Mouse (Mus musculus) frontal cortex, postnatal 36 days (tissue): Measurements from ENCODE around the gene Dcst1.

ENCODE experiments used
- DNase-seq, 2 experiments: peaks; one replicate each; pipeline ENCODE4 v3.0.0; 2022; ENCODE audit warnings: low spot score in 2 of 2

The Dcst1 gene

DNA sequence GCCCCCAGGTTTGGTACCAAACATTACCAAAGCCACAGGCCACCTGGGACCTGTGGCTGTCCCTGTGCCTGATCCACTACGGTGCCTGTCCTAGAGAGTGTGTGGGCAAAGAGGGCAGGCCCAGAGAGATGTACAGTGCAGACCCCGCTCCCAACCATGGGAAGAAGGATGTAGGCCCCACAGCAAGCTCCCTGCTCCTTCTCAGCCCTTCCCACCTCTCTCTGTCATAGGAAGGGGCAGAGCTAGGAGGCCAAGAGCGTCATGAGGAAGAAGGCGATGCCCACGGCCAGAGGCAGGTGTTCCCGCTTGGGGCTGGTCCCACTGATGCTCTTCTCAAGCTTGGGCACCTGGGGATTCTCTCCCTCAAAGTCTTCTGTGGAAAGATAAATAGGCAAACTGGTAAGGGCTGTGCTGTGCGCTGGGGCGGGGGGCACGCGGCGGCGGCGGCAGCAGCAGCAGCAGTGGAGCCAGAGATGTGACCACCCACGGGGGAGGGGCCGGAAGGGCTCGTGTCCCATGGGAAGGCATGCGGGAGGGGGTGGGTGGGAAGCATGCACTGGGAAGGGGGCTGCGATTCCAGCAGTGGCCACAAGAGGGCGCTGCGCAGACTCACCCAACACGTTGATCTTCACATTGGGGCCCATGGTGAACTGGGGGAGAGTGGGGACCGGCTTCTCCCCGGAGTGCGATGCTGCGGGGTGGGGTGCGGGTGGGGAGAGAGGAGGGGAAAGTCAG is 49.7 kb downstream of the Dcst1 start:
- peak; percentile 79 to 80 for DNase-seq

- DNase-seq = no peak
These were observed 50.3 kb downstream of the Dcst1 start for GRCm38 (mm10) chr3:89314791-89315190.

DNA sequence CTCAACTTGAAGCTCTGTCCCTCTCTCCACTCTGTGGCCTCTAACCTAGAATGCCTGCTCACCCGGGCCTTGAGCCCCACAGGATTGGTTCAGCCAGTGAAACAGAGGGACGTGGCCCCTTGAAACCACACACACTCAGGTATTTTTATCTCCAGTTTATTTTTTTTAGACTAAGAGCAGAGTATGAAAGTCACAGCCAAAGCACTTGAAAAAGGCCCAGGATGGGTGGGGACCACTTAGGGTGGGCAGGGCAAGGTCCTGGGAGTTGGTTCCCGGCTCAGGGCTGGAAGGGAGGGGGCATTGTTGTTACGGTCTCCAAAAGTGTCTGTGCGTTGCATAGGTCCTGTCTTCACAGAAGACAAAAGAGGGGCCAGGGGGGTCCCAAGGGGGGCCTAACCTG is 50.7 kb downstream of the Dcst1 start:
- DNase-seq = no peak

DNA sequence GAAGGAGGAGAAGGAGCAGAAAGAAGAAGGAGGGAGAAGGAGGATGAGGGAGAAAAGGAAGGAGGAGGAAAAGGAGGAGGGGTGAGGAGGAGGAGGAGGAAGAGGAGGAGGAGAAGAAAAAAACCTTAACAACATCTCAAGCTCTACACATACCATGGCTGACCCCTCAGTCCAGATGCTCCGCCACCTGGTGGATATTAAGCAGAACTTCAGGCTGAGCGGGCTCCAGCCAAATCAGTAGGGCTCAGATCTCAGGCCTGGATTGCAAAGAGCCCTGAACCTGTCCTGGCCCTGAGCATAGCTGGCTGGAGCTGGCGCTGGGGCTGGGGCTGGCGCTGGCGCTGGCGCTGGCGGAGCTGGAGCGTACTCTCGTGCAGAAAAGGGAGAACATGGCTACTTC is 57.0 kb downstream of the Dcst1 start:
- peak in 1 of 2 experiments; percentile 58 for DNase-seq

DNA sequence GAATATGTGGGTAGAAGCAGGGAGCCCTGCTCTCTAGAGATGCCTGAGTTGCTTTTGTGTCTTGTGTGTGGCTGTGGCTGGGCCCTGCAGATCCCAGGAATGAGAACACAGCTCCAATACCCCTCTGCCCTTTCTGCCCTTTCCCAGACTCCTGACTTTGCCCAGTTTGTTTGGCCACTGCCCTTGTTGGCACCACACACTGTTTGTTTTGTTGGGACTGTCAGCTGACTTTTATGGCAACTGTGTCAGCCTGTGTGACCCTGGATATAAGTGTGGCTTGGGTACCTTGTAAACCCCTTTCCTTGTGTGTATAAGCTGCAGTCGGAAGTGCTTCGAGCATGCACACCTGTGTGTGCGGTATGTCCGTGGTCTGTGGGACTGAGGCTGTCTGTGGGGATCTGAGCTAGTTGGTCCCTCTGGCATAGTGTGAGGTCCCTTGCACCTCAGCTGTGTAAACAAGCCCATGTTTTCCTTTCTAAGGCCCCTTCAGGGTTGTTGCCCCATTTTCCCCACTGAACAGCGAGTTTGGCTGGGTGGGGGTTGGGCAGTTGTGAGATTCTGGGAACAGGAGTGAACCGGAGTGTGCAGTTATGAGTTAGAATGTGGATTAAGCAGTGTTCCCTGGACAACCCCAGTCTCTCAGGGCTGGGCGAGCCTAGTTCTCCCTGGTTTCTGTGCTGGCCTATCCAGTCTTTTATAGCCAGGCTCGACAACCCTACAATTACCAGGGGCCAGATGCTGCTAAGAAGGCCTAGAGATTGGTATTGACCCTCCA is 59.3 kb downstream of the Dcst1 start:
- no peak for DNase-seq

DNA sequence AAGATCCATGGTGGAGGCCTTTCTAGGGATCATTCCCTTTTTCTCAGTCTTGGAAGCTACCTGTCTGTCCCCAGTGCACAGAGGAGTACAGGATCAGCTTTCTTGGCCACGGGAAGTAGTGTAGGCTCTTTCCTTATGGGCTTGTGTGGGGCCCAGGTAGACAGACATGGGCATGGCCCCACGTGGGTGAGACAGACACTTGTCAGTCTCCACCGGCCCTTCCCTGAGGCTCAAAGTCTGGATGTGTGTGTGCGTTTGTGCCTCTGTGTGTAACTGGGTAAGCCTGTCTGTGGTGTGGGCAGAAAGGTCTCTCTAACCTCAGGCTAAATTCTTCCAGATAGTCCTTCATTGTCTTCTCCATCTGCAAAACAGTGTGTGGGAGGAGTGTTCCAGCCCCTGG is 59.9 kb downstream of the Dcst1 start:
- DNase-seq = no peak

DNA sequence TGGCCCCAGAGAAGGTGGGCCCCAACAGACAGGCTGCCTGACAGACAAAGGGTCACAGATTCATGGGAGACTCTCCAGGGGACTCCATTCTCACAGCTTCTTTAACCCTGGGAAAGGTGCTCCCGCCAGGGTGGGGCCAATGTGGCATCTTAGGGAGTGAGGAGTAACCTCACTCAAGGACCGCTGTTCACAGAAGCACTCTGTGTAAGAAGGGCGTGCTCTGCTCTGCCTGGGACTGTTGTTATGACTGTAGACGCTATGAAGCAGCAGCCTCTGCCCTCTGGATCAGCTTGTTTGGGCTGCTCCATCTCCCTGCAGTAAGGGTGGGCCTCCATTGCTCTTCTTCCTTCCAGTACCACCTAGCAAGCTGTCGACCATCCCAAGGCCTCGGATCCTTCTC is 60.6 kb downstream of the Dcst1 start:
- DNase-seq = no peak

DNA sequence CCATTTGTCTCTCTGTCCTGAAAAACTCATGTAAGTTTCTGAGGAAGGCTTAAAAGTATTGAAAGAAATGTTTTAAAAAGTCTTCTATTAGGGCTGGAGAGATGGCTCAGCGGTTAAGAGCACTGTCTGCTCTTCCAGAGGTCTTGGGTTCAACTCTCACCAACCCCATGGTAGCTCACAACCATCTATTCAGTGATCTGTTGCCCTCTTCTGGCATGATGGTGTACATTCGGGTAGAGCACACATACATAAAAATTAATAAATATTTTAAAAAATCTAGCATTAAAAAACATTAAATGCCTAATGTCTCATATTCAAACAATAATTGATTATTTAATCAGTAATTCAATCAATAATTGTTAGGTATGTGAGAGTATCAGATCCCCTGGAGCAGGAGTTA is 64.5 kb downstream of the Dcst1 start:
- no peak for DNase-seq
